Mouse (Mus musculus) bone marrow, adult 2 months (tissue): ENCODE results near the gene Smco4.

Experiments
- CTCF ChIP-seq: fragments of 200-500 bp; IDR thresholded peaks from 2 replicates; pipeline ENCODE4 v1.5.1; 2011; ENCODE audit warnings: low read length, control low read depth; ENCODE audit not compliant: control insufficient read depth, insufficient read depth
- POLR2A ChIP-seq: fragments of 200-500 bp; IDR thresholded peaks from 2 replicates; pipeline ENCODE4 v1.6.1; 2011; ENCODE audit warnings: low read depth, mild to moderate bottlenecking, control low read depth, low read length, borderline replicate concordance; ENCODE audit not compliant: control insufficient read depth

DNA sequence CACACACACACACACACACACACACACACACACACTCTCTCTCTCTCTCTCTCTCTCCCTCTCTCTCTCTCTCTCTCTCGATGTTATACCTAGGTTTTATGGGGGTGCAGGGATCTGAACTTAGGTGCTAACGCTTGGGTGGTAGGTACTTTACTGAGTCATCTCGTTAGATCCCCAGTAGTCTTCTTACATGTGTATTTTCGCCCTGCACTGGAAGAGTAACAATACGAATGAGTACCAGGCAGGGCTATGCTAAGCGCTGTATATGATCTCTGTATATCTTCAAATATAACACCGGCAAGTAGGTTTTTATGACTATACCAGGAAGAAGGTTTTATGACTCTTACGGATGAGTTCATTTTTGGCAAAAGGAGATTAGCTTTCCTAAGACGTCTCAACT, 831 bp upstream of the Smco4 start:
- TF ChIP-seq CTCF (no peak), POLR2A (no peak)
